Mouse (Mus musculus): ENCODE data around the gene Slc6a9. TPM values are rescaled to one million over a fixed set of nuclear protein-coding genes. Genes with fewer than 3 reads are reported as not detected.
A peak's percentile ranks its signal among the peaks of the same experiment; 100 is the strongest.

Slc6a9 gene
- total and polyA plus RNA-seq, 3 experiments = 1.3 to 34.8 (median 4.4) TPM

DNA sequence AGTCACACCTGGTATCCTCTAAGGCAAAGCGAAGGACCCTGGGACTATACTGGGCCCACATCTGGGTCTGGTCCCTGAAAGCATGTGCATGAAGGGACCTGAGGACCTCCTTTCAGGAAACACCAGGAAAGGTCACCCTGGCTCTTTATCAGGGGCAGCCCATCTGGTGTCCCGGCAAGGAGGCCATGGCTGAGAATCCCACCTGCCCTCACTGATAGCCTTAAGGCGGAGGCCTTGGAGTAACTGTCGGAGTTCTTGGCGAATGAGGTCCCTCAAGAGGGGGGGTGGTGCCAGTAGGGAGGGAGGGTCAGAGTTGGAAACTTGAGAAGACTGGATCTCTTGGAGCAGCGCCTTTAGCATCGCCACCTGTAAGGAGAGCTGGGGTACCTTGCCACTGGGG lies 37.5 kb downstream of the Slc6a9 start:
- DNase-seq (ENCODE audit: low spot score) (no peak), ATAC-seq (ENCODE audit: extremely low read depth, insufficient number of reproducible peaks, low FRiP score, poor library complexity, severe bottlenecking) (no peak)
- TF ChIP-seq TAL1 (conservative IDR thresholded peaks at IDR 0.05; ENCODE audit: low read depth, low read length) = peak; percentile 24; the same call in 1 of the 2 replicates
- TF ChIP-seq GATA2 (IDR thresholded peaks at IDR 0.05; ENCODE audit: borderline replicate concordance, low read depth, low read length) = no peak
- Histone ChIP-seq H3K9me3 (replicated peaks) (no peaks in the 10 kb centered on the region), H3K4me1 (ENCODE audit: insufficient read depth, low read depth, low read length) (peaks cover 17% of the 10 kb centered on the region), H3K27me3 (ENCODE audit: insufficient read depth, low read length) (peaks cover 62% of the 10 kb centered on the region), H3K4me3 (ENCODE audit: low read depth, low read length) (no peak overlapping the region), H3K36me3 (replicated peaks) (peaks cover 4% of the 10 kb centered on the region)

- Histone ChIP-seq H3K9me3 (replicated peaks) (no peaks in the 10 kb centered on the region), H3K4me1 (ENCODE audit: insufficient read depth, low read depth, low read length) (peaks cover 17% of the 10 kb centered on the region), H3K36me3 (replicated peaks) (peaks cover 4% of the 10 kb centered on the region), H3K27me3 (ENCODE audit: insufficient read depth, low read length) (peaks cover 68% of the 10 kb centered on the region), H3K4me3 (ENCODE audit: low read depth, low read length) (peak within 1 kb of the TSS; percentile 11; the same call in 1 of the 2 replicates)
- DNase-seq (ENCODE audit: low spot score) (no peak), ATAC-seq (ENCODE audit: extremely low read depth, insufficient number of reproducible peaks, low FRiP score, poor library complexity, severe bottlenecking) (no peak)
- TF ChIP-seq GATA2 (IDR thresholded peaks at IDR 0.05; ENCODE audit: borderline replicate concordance, low read depth, low read length) (no peak), POLR2AphosphoS5 (IDR thresholded peaks at IDR 0.05; ENCODE audit: insufficient replicate concordance, low read depth, low read length) (no peak), GATA1 (IDR thresholded peaks at IDR 0.05; ENCODE audit: borderline replicate concordance, low read length) (no peak), TAL1 (conservative IDR thresholded peaks at IDR 0.05; ENCODE audit: low read depth, low read length) (no peak), CTCF (IDR thresholded peaks at IDR 0.05; ENCODE audit: low read depth, low read length) (no peak)
Measured at GRCm38 (mm10) chr4:117872471-117872886, 38.2 kb downstream of the Slc6a9 start, which contains the start of gene Ccdc24. TSS of gene Ccdc24 (minus strand) at chr4:117872557.

DNA sequence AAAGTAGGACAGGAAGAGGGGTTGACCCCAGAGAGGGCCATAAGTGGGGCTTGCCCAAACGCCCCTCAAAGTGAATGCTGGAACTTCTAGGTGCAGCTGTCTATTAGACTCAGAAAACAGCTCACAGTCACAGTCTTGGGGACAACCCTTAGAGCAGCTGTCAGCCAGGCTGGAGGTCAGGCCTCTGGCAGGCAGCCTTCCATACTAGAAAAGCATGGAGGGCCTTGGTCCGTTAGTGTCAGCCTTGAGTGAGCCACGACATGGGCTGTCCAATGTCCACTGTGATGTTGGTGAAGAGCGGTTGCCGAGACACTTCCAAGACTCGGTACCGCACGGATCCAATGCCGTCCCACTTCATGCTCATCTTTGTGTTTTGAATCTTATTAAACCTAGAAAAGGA lies 39.3 kb downstream of the Slc6a9 start:
- no peaks in the 10 kb centered on the region for H3K36me3 ChIP-seq (replicated peaks)
- peaks cover 79% of the 10 kb centered on the region for H3K27me3 ChIP-seq (ENCODE audit: insufficient read depth, low read length)
- no peak for TF ChIP-seq TAL1 (conservative IDR thresholded peaks at IDR 0.05; ENCODE audit: low read depth, low read length)
- no peak for TF ChIP-seq GATA2 (IDR thresholded peaks at IDR 0.05; ENCODE audit: borderline replicate concordance, low read depth, low read length)
- no peak for TF ChIP-seq GATA1 (IDR thresholded peaks at IDR 0.05; ENCODE audit: borderline replicate concordance, low read length)
- TF ChIP-seq CTCF (IDR thresholded peaks at IDR 0.05; ENCODE audit: low read depth, low read length) = no peak
- TF ChIP-seq POLR2AphosphoS5 (IDR thresholded peaks at IDR 0.05; ENCODE audit: insufficient replicate concordance, low read depth, low read length) = no peak
- ATAC-seq (ENCODE audit: extremely low read depth, insufficient number of reproducible peaks, low FRiP score, poor library complexity, severe bottlenecking) (no peak), DNase-seq (ENCODE audit: low spot score) (no peak)
- H3K4me3 ChIP-seq (ENCODE audit: low read depth, low read length) = no peak overlapping the region
- no peaks in the 10 kb centered on the region for H3K9me3 ChIP-seq (replicated peaks)
- H3K4me1 ChIP-seq (ENCODE audit: insufficient read depth, low read depth, low read length) = peaks cover 17% of the 10 kb centered on the region

- H3K9me3 ChIP-seq (replicated peaks) = no peaks in the 10 kb centered on the region
- ATAC-seq (ENCODE audit: extremely low read depth, insufficient number of reproducible peaks, low FRiP score, poor library complexity, severe bottlenecking) (no peak), DNase-seq (ENCODE audit: low spot score) (no peak)
- TF ChIP-seq TAL1 (conservative IDR thresholded peaks at IDR 0.05; ENCODE audit: low read depth, low read length) (no peak), CTCF (IDR thresholded peaks at IDR 0.05; ENCODE audit: low read depth, low read length) (no peak), GATA1 (IDR thresholded peaks at IDR 0.05; ENCODE audit: borderline replicate concordance, low read length) (no peak), POLR2AphosphoS5 (IDR thresholded peaks at IDR 0.05; ENCODE audit: insufficient replicate concordance, low read depth, low read length) (no peak), GATA2 (IDR thresholded peaks at IDR 0.05; ENCODE audit: borderline replicate concordance, low read depth, low read length) (no peak)
- H3K27me3 ChIP-seq (ENCODE audit: insufficient read depth, low read length) = peaks cover 82% of the 10 kb centered on the region
- H3K4me1 ChIP-seq (ENCODE audit: insufficient read depth, low read depth, low read length) = peaks cover 8% of the 10 kb centered on the region
- no peak overlapping the region for H3K4me3 ChIP-seq (ENCODE audit: low read depth, low read length)
- no peaks in the 10 kb centered on the region for H3K36me3 ChIP-seq (replicated peaks)
Measured at GRCm38 (mm10) chr4:117878301-117878700, 44.0 kb downstream of the Slc6a9 start.

DNA sequence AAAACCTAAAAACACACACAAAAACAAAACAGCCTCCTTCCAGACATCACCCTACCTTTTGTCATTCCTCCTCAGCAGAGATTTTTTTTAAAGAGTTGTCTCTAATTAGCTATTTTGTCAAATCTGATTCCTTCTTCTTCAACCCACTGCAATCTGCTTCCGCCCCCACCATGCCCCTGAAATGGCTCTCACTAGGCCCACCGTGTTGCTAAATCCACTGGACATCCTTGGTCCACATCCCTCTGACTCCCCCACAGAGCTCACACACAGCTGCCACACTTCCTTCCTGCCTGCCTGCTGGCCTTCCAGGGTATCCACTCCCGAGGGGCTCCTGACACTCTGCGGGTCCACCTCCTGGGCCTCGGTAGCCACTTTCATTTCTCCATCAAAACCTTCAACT lies 44.4 kb downstream of the Slc6a9 start:
- TF ChIP-seq POLR2AphosphoS5 (IDR thresholded peaks at IDR 0.05; ENCODE audit: insufficient replicate concordance, low read depth, low read length) (no peak), CTCF (IDR thresholded peaks at IDR 0.05; ENCODE audit: low read depth, low read length) (no peak), GATA1 (IDR thresholded peaks at IDR 0.05; ENCODE audit: borderline replicate concordance, low read length) (no peak), TAL1 (conservative IDR thresholded peaks at IDR 0.05; ENCODE audit: low read depth, low read length) (no peak), GATA2 (IDR thresholded peaks at IDR 0.05; ENCODE audit: borderline replicate concordance, low read depth, low read length) (no peak)
- ATAC-seq (ENCODE audit: extremely low read depth, insufficient number of reproducible peaks, low FRiP score, poor library complexity, severe bottlenecking) (no peak), DNase-seq (ENCODE audit: low spot score) (no peak)
- H3K4me3 ChIP-seq (ENCODE audit: low read depth, low read length) = no peak overlapping the region
- peaks cover 4% of the 10 kb centered on the region for H3K36me3 ChIP-seq (replicated peaks)
- peaks cover 82% of the 10 kb centered on the region for H3K27me3 ChIP-seq (ENCODE audit: insufficient read depth, low read length)
- H3K9me3 ChIP-seq (replicated peaks) = no peaks in the 10 kb centered on the region
- peaks cover 11% of the 10 kb centered on the region for H3K4me1 ChIP-seq (ENCODE audit: insufficient read depth, low read depth, low read length)

- no peaks in the 10 kb centered on the region for H3K9me3 ChIP-seq (replicated peaks)
- H3K4me3 ChIP-seq (ENCODE audit: low read depth, low read length) = peak within 1 kb of the TSS; percentile 63; the same call in 1 of the 2 replicates
- no peak for DNase-seq (ENCODE audit: low spot score)
- TF ChIP-seq GATA1 (IDR thresholded peaks at IDR 0.05; ENCODE audit: borderline replicate concordance, low read length) = no peak
- no peak for TF ChIP-seq POLR2AphosphoS5 (IDR thresholded peaks at IDR 0.05; ENCODE audit: insufficient replicate concordance, low read depth, low read length)
- no peak for TF ChIP-seq CTCF (IDR thresholded peaks at IDR 0.05; ENCODE audit: low read depth, low read length)
- TF ChIP-seq GATA2 (IDR thresholded peaks at IDR 0.05; ENCODE audit: borderline replicate concordance, low read depth, low read length) = no peak
- no peak for TF ChIP-seq TAL1 (conservative IDR thresholded peaks at IDR 0.05; ENCODE audit: low read depth, low read length)
- H3K36me3 ChIP-seq (replicated peaks) = peaks cover 32% of the 10 kb centered on the region
- no peak for ATAC-seq (ENCODE audit: extremely low read depth, insufficient number of reproducible peaks, low FRiP score, poor library complexity, severe bottlenecking)
- H3K4me1 ChIP-seq (ENCODE audit: insufficient read depth, low read depth, low read length) = peaks cover 41% of the 10 kb centered on the region
- peaks cover 55% of the 10 kb centered on the region for H3K27me3 ChIP-seq (ENCODE audit: insufficient read depth, low read length)
Measured at GRCm38 (mm10) chr4:117882701-117883691, 48.7 kb downstream of the Slc6a9 start, which contains the start of gene B4galt2. TSS of gene B4galt2 (minus strand) at chr4:117883487.
